Mouse (Mus musculus) embryonic facial prominence, embryonic 13.5 days (tissue): ENCODE measurements around the gene Sigirr. TPM values are rescaled to one million over a fixed set of nuclear protein-coding genes. Genes with fewer than 3 reads are reported as not detected.

ENCODE experiments used
- ATAC-seq: fragments of 200-750 bp; cut with Nextera tagmentation; 2 replicates; pipeline ENCODE4 v1.8.0; 2017; ENCODE audit warnings: low read depth; ENCODE audit not compliant: insufficient number of reproducible peaks, insufficient read depth, low FRiP score, low TSS enrichment
- H3K27ac ChIP-seq: fragments of 300-500 bp; sonication (generic); 2 replicates; pipeline ENCODE4 v1.5.1; 2015; ENCODE audit warnings: moderate library complexity, mild to moderate bottlenecking, inconsistent platforms
- H3K27me3 ChIP-seq: fragments of 300-500 bp; sonication (generic); 2 replicates; pipeline ENCODE4 v1.6.1; 2015; ENCODE audit warnings: mild to moderate bottlenecking, inconsistent platforms
- H3K36me3 ChIP-seq: fragments of 300-500 bp; sonication (generic); 2 replicates; pipeline ENCODE4 v1.6.1; 2015; ENCODE audit warnings: mild to moderate bottlenecking, inconsistent platforms
- H3K4me1 ChIP-seq: fragments of 300-500 bp; sonication (generic); 2 replicates; pipeline ENCODE4 v1.6.1; 2015; ENCODE audit warnings: inconsistent platforms
- H3K4me2 ChIP-seq: fragments of 300-500 bp; sonication (generic); 2 replicates; pipeline ENCODE4 v1.6.1; 2015; ENCODE audit warnings: moderate library complexity, mild to moderate bottlenecking, inconsistent platforms
- H3K4me3 ChIP-seq: fragments of 300-500 bp; sonication (generic); 2 replicates; pipeline ENCODE4 v1.5.1; 2015; ENCODE audit warnings: mild to moderate bottlenecking, inconsistent platforms
- H3K9ac ChIP-seq: fragments of 300-500 bp; sonication (generic); 2 replicates; pipeline ENCODE4 v1.6.1; 2015; ENCODE audit warnings: mild to moderate bottlenecking, inconsistent platforms
- H3K9me3 ChIP-seq: fragments of 300-500 bp; sonication (generic); 2 replicates; pipeline ENCODE4 v1.6.1; 2016; ENCODE audit warnings: inconsistent platforms
- WGBS: fragments of 180-500 bp; shearing (Covaris S2); methylation state at CpG from one replicate; pipeline ENCODE4 v1.1.7; 2015; ENCODE audit warnings: mixed read lengths; 5-methylcytosine and 5-hydroxymethylcytosine counted together
- polyA plus RNA-seq: library from polyadenylated mRNA; unstranded; fragments of >200 nt; fragmentation: Nextera tagmentation; extraction: Ambion mirVana; gene quantifications from 2 replicates; pipeline ENCODE4 v1.2.1, GENCODE M21; 2015

Gene Sigirr
- 2.4 and 3.8 TPM in 2 replicates for polyA plus RNA-seq

DNA sequence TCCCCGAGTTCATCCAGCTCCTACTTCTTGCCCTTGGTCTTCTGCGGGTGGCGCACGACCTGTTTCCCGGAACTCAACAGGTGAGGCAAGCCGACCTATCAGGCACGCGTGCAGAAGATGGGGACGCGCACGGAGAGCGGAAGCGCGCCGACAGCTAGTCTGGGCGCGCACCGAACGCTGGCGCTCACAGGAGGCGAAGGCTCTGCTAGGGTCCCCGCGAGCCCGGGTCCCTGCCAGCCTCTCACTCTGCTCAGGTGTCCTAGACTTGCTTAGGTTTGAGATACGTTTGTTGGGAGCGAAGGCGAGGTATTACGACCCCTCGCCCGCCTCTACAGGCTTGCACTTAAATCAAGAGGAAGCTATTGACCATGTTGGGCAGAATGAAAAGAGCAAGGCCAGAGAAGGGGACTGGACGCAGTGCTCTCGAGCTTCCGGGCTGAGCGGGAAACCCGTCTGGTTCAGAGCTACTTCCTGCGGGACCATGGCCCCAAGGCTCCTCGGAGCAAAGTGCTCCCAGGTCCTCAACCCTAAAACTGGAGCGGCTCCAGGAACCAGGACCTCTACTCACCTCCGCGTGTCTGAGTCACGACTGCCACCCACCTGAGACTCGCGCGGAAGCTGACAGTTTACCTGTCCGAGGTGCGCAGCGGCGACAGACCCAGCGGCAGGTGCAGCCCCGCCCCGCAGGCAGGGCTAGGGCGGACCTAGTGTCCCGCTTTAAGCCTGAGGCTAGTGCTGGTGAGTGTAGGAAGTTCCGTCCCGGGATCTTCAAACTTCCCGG, at the start of gene Sigirr:
Gene Sigirr, minus strand, starts transcription at position 662 of the 781 bp plus-strand sequence.
- no peak within 1 kb of the TSS for H3K27ac ChIP-seq
- no peak for ATAC-seq
- under 1% methylated on average over 56 of the region's 56 CpGs for WGBS

DNA sequence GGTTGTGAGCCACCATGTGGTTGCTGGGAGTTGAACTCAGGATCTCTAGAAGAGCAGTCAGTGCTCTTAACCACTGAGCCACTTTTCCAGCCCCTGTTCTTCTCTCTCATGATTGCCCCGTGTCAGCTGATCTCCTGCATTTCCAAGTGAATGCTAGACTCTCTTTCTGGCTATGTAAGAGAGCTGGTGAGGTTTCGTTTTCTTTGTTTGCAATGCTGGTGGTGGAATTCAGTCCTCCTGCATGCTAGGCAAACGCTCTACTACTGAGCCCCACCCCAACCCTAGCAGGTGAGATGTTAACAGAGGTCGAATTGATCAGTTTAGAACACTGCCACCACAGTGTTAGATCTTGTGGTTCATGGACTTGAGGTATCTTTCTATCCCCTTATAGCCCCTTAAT, 48.3 kb upstream of the Sigirr start:
- Histone ChIP-seq H3K27me3 (no peaks in the 10 kb centered on the region), H3K4me2 (no peak overlapping the region), H3K4me1 (0 out of 2 replicates have a peak, but pooled peaks cover 3% of the 10 kb centered on the region), H3K9ac (no peak overlapping the region), H3K9me3 (no peaks in the 10 kb centered on the region), H3K27ac (no peak overlapping the region), H3K36me3 (peaks cover 76% of the 10 kb centered on the region), H3K4me3 (no peak overlapping the region)
- 71% methylated on average over 4 of the region's 4 CpGs for WGBS
- ATAC-seq = no peak

More for the DNA sequence above, at the start of gene Sigirr:
- Histone ChIP-seq H3K4me1 (peaks cover 11% of the 10 kb centered on the region), H3K9me3 (no peaks in the 10 kb centered on the region), H3K36me3 (no peaks in the 10 kb centered on the region), H3K9ac (peak within 1 kb of the TSS; percentile 60), H3K4me2 (peak within 1 kb of the TSS; percentile 71), H3K4me3 (peak within 1 kb of the TSS; percentile 44), H3K27me3 (peaks cover 47% of the 10 kb centered on the region)

DNA sequence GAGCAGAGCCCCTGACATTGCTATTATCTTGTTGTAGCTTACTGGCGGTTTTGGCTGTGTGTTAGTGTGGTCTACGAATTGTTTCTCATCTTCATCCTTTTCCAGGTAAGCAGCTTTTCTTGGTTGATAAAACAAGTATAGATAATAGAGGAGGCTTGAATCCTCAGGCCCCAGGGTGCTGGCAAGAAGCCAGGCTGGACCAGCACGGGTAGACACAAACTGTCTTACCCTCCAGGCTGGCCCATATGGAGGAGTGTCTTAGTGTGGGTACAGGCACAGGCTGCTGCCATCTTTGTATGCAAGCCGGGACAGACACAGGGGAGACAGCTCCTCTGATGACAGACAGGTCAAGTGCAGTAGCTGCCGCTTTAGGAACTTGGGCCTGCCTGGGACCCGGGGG, 46.7 kb upstream of the Sigirr start:
- Histone ChIP-seq H3K27ac (peak overlapping the region; percentile 1; the same call in 1 of the 2 replicates), H3K4me1 (0 out of 2 replicates have a peak, but pooled peaks cover 3% of the 10 kb centered on the region), H3K4me2 (no peak overlapping the region), H3K27me3 (no peaks in the 10 kb centered on the region), H3K4me3 (no peak overlapping the region), H3K9me3 (no peaks in the 10 kb centered on the region), H3K9ac (no peak overlapping the region; the same call in 1 of the 2 replicates), H3K36me3 (peaks cover 74% of the 10 kb centered on the region)
- no peak for ATAC-seq
- 81% methylated on average over 6 of the region's 6 CpGs for WGBS

DNA sequence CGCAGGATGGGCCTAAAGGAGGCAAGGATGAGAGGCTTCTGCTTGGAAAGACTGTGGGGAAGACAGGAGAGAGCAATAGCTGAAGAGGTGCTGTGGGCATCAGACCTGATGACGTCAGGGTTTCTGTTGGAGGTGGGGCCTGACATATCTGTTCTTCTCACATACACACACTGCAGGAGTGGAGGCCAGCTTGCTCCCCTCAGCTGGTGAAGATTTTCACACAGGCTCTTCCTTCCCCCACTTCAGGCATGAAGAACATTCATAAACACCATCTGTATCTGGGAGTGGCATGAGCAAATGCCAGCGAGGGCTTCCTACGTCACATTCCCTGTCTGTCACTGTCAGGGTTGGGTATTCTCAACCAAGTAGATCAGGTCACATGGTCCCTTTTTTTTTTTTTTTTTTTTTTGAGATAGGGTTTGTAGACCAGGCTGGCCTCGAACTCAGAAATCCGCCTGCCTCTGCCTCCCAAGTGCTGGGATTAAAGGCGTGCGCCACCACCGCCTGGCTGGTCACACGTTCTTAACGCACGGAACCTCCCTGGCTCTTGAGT, 45.7 kb upstream of the Sigirr start:
- Histone ChIP-seq H3K4me3 (no peak overlapping the region), H3K9me3 (no peaks in the 10 kb centered on the region), H3K27me3 (no peaks in the 10 kb centered on the region), H3K4me2 (no peak overlapping the region), H3K27ac (no peak overlapping the region), H3K36me3 (peaks cover 66% of the 10 kb centered on the region), H3K4me1 (0 out of 2 replicates have a peak, but pooled peaks cover 3% of the 10 kb centered on the region), H3K9ac (no peak overlapping the region)
- ATAC-seq = no peak
- 89% methylated on average over 12 of the region's 12 CpGs for WGBS

DNA sequence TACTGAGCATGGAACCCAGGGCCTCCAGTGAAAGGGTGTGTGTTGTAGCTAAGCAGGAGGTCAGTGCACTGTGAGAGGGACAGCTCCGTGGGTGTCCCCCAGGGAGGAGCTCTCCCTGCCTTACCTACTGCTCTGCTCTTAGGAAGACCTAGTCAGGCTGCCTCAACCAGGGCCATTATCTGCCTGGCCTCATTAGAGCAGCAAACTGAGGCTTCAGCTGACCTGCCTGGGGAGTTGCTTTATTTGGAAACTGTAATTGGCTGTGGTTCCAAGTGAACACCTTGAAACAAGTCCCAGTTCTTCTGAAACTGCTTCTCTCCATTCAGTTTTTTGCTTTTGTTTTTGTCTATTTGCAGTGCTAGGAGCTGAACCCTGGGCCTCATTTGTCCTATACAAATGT, 45.0 kb upstream of the Sigirr start:
- Histone ChIP-seq H3K9me3 (no peaks in the 10 kb centered on the region), H3K27ac (no peak overlapping the region), H3K4me1 (0 out of 2 replicates have a peak, but pooled peaks cover 3% of the 10 kb centered on the region), H3K36me3 (peaks cover 65% of the 10 kb centered on the region), H3K9ac (no peak overlapping the region), H3K4me2 (no peak overlapping the region), H3K4me3 (no peak overlapping the region), H3K27me3 (no peaks in the 10 kb centered on the region)
- 82% methylated on average over 1 of the region's 1 CpGs for WGBS
- ATAC-seq = no peak

DNA sequence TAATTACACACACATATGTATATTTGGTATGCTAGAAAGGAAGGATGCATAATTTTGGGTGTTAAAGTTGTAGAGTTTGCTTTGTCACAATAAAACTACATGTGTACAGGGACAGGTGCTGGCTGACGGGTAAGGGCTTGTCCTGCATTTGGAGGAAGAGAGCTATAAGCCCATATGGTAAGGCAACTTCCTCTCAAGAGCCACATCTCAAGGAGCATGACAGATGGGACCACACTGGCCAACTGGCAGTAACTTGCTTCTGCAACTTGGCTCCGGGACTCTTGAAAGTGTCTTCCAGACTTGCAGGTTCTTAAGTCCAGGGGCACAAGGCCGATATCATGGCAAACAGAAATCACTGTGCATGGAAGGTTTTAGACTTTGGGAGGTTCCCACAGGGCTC, 44.3 kb upstream of the Sigirr start:
- Histone ChIP-seq H3K4me3 (no peak overlapping the region), H3K36me3 (peaks cover 70% of the 10 kb centered on the region), H3K9ac (no peak overlapping the region), H3K9me3 (no peaks in the 10 kb centered on the region), H3K4me1 (0 out of 2 replicates have a peak, but pooled peaks cover 3% of the 10 kb centered on the region), H3K4me2 (no peak overlapping the region), H3K27ac (no peak overlapping the region), H3K27me3 (no peaks in the 10 kb centered on the region)
- ATAC-seq = no peak
- WGBS = 87% methylated on average over 3 of the region's 3 CpGs

DNA sequence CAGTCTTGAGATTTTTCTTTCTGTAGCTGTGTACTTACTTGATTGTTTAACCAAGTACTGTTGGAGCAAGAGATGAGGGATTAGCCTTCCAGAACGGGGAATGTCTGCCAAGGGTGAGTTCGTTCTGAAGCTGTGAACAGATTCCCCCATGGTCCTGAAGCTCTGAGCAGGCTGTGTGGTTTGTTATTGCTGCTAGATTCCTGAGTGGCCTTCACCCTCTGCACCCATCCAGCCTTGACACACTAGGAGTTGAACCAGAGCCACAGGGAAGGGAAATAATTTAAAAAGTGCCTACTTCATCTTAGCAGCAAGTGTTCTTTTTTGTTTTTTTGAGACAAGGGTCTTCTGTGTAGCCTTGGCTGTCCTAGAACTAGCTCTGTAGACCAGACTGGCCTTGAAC, 43.5 kb upstream of the Sigirr start:
- no peaks in the 10 kb centered on the region for H3K4me1 ChIP-seq
- WGBS = 92% methylated on average over 2 of the region's 2 CpGs
- no peak overlapping the region for H3K4me2 ChIP-seq
- no peak overlapping the region for H3K4me3 ChIP-seq
- no peaks in the 10 kb centered on the region for H3K27me3 ChIP-seq
- no peak overlapping the region for H3K27ac ChIP-seq
- no peaks in the 10 kb centered on the region for H3K9me3 ChIP-seq
- no peak for ATAC-seq
- H3K36me3 ChIP-seq = peaks cover 78% of the 10 kb centered on the region
- no peak overlapping the region for H3K9ac ChIP-seq

DNA sequence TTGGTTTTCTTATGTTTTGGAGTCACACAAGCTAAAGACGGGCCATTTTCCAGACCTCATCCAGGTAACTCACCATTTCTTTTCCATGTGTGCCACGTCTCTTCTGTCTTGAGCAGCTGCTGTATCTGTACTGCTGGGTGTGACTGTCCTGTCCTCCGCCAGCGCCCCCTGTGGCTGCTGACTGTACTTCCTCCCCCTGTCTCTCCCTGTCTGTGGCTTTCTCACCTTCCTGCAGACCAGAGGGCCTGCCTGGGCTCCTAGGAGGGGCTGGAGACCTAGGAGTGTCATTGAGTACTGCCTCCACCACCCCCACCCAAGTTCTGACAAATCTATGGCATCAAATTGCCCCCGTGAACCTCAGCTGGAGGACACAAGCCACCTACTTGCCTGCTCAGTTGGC, 42.7 kb upstream of the Sigirr start:
- WGBS = 53% methylated on average over 5 of the region's 5 CpGs
- no peak overlapping the region for H3K4me3 ChIP-seq
- H3K27me3 ChIP-seq = no peaks in the 10 kb centered on the region
- peaks cover 81% of the 10 kb centered on the region for H3K36me3 ChIP-seq
- H3K4me2 ChIP-seq = no peak overlapping the region
- no peaks in the 10 kb centered on the region for H3K9me3 ChIP-seq
- no peak for ATAC-seq
- no peak overlapping the region for H3K27ac ChIP-seq
- H3K9ac ChIP-seq = no peak overlapping the region
- no peaks in the 10 kb centered on the region for H3K4me1 ChIP-seq

DNA sequence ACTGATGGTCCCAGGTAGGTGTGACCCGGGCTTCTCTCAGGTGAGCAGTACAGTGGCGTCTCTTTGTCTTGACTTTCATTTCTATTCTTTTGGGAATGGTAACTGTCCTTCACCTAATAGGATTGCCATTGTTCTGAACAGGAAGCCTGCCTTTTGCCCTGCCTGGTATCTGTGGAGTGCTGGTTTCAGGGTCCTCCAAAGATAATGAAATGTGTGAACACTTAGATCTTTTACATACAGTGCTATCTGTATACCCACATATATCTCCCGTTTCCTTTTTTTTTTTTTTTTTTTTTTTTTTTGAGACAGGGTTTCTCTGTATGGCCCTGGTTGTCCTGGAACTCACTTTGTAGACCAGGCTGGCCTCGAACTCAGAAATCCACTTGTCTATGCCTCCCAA, 41.0 kb upstream of the Sigirr start:
- Histone ChIP-seq H3K4me1 (no peaks in the 10 kb centered on the region), H3K4me3 (no peak overlapping the region), H3K27me3 (no peaks in the 10 kb centered on the region), H3K27ac (no peak overlapping the region), H3K9ac (no peak overlapping the region), H3K9me3 (no peaks in the 10 kb centered on the region), H3K36me3 (peaks cover 81% of the 10 kb centered on the region), H3K4me2 (no peak overlapping the region)
- ATAC-seq = no peak
- WGBS = 88% methylated on average over 4 of the region's 4 CpGs

DNA sequence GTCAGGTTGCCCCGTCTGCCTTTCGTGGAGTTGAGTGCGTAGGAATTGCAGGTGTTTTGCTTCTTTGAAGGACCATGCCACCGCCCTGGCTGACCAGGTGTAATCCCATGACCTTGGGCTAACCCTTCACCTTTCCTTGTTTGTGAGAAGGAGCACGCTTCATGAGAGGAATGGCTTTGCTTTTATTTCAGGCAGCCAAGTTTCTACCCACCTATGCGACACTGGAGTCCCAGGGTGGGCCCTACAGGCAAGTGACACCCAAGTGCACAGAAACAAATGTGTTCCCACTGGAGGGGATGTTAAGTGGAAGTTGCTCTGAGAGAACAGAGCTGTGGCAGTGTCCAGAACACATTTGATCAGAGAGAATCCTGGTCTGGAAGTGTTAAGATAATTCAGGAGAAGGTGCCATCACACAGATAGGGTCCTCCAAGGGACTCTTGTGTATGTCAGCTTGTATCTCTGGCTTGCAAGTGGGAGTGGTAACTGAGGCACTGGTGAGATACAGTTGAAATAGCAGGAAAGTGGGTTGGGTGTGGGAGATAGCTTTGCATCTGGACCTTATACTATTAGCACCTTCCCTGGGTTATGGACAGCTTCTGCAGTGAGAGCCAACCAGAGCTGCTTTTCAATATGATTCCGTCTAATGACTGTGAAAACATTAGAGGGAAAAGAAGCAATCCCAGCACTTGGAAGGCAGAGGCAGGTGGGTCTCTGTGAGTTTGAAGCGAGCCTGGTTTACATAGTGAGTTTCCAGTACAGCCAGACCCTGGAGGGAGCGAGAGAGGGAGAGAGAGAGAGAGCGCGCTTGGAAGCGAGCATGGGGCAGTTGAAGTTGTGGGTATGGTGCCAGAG, 31.8 kb upstream of the Sigirr start:
- Histone ChIP-seq H3K9ac (peak overlapping the region; percentile 96), H3K4me1 (peaks cover 19% of the 10 kb centered on the region), H3K27ac (0 out of 2 replicates have a peak overlapping the region, but pooled peaks have one; percentile 5), H3K4me3 (peak overlapping the region; percentile 94), H3K36me3 (peaks cover 26% of the 10 kb centered on the region), H3K27me3 (no peaks in the 10 kb centered on the region), H3K4me2 (peak overlapping the region; percentile 89), H3K9me3 (no peaks in the 10 kb centered on the region)
- ATAC-seq = no peak
- WGBS = 53% methylated on average over 12 of the region's 12 CpGs

DNA sequence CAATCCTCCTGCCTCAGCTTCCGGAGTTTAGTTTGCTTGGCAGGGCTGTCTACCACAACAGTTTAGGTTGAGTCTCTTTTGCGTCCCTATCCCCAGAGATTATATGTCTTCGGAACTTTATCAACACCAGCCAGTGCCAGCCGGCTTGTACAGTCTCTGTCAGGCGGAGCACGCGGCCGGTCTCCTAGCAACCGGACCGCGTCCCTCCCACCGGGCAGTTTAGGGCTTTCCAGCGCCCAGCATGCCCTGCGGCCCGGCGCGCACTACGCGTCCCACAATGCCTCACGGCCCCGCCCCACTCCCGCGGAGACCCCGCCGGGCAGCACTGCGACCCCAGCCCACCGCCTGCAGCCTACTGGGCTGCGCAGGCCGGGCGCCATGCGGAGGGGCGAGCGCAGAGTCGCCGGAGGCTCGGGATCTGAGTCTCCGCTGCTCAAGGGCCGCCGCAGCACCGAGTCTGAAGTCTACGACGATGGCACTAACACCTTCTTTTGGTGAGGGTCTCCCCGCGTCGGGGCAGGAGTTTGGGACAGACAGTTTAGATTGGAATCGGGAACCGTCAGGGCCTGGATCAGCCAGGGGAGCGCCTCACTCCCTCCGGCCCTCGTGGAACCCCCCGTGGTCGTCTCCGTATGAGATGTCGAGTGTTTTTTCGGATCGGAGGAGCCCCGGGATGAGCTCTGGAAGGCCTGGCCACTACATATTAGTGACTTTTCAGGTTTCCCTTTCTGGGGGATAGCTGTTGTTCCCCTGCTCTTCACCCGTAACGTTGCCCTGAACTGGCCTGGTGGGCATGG, 30.9 kb upstream of the Sigirr start:
- no peak overlapping the region; the same call in 1 of the 2 replicates for H3K27ac ChIP-seq

More for the DNA sequence above, 30.9 kb upstream of the Sigirr start:
- H3K27me3 ChIP-seq = no peaks in the 10 kb centered on the region
- H3K4me1 ChIP-seq = peaks cover 19% of the 10 kb centered on the region
- peaks cover 17% of the 10 kb centered on the region for H3K36me3 ChIP-seq
- ATAC-seq = peak; percentile 96
- peak overlapping the region; percentile 89 for H3K4me2 ChIP-seq
- H3K4me3 ChIP-seq = peak overlapping the region; percentile 94
- H3K9me3 ChIP-seq = no peaks in the 10 kb centered on the region
- peak overlapping the region; percentile 96 for H3K9ac ChIP-seq
- under 1% methylated on average over 59 of the region's 59 CpGs for WGBS
